In genomic region chr17:24669545-24670245, GRCm38 (mm10) we compare ENCODE assay signal across 8 mouse cellular contexts. TPM values are rescaled to one million over a fixed set of nuclear protein-coding genes. Genes with fewer than 3 reads are reported as not detected.
A peak's percentile ranks its signal among the peaks of the same experiment; 100 is the strongest.
DNase-seq lines count a peak whose midpoint lies in the region; ATAC-seq and TF ChIP-seq lines count a peak whose summit lies in the region.

Gene Zfp598, plus strand, starts transcription at chr17:24669687.

- under 1% methylated on average over 80 of the region's 80 CpGs for WGBS in cerebellum, adult 2 months
- WGBS in lung, embryonic 16.5 days: under 1% methylated on average over 29 of the region's 80 CpGs

- no peak; a peak in 1 of 4 replicates for TF ChIP-seq EP300 in MEL (IDR thresholded peaks at IDR 0.05; ENCODE audit: low read depth in 1 of 2, low read length in 2 of 2)

- peak within 1 kb of the TSS; percentile 84 for H3K27ac ChIP-seq in MEL (ENCODE audit: control insufficient read depth, low read depth, low read length)
- H3K27ac ChIP-seq in cerebellum, adult 2 months (ENCODE audit: insufficient read depth, low read length): peak within 1 kb of the TSS; percentile 64
- H3K27ac ChIP-seq in lung, embryonic 16.5 days (ENCODE audit: low read length): peak within 1 kb of the TSS; percentile 79

- TF ChIP-seq RAD21 in MEL (IDR thresholded peaks at IDR 0.05; ENCODE audit: low read depth, low read length): no peak

- TF ChIP-seq POLR2A in MEL (IDR thresholded peaks at IDR 0.05; ENCODE audit: control insufficient read depth in 1 of 2, insufficient read depth in 1 of 2, low read depth in 1 of 2, low read length in 2 of 2, poor library complexity in 1 of 2): peak; percentile 93 to 96; a peak in 3 of 4 replicates
- TF ChIP-seq POLR2A in cerebellum, adult 2 months (IDR thresholded peaks at IDR 0.05; ENCODE audit: borderline replicate concordance, insufficient read depth, low read length): peak; percentile 92

- H3K4me1 ChIP-seq in MEL (ENCODE audit: control insufficient read depth in 1 of 2, insufficient read depth in 2 of 2, low read length in 2 of 2): peaks cover 0 to 26% of the 10 kb centered on the region in 2 experiments; a peak in 3 of 4 replicates
- peaks cover 24% of the 10 kb centered on the region for H3K4me1 ChIP-seq in cerebellum, adult 2 months (ENCODE audit: control insufficient read depth, insufficient read depth, low read length)
- peaks cover 26% of the 10 kb centered on the region for H3K4me1 ChIP-seq in lung, embryonic 16.5 days (replicated peaks; ENCODE audit: control insufficient read depth, insufficient read depth, low read length)

- H3K9me3 ChIP-seq in MEL (replicated peaks; ENCODE audit: insufficient read depth, low read length): no peaks in the 10 kb centered on the region
- H3K9me3 ChIP-seq in lung, embryonic 16.5 days (ENCODE audit: control insufficient read depth, low read length): no peaks in the 10 kb centered on the region

- peak; percentile 94 for DNase-seq in MEL (ENCODE audit: low read depth, low spot score)
- peak; percentile 95 to 96 for DNase-seq in cerebellum, adult 2 months
- DNase-seq in forelimb bud, embryonic 11.5 days (ENCODE audit: low read depth, low spot score): peak; percentile 94
- peak; percentile 78 for DNase-seq in layer of hippocampus, adult 9-10 months (ENCODE audit: low spot score)
- peak; percentile 83 for DNase-seq in ovary, postnatal 10 days (ENCODE audit: low spot score)
- DNase-seq in thymus, postnatal 10 days (ENCODE audit: low spot score in 2 of 2): peak; percentile 90 to 97

- 0 out of 6 replicates have a peak, but pooled peaks of 1 of the 3 experiments have one; percentile 5 for TF ChIP-seq CTCF in MEL (IDR thresholded peaks at IDR 0.05 in 2 of 3, conservative IDR thresholded peaks at IDR 0.05 in 1 of 3; ENCODE audit: control insufficient read depth in 1 of 3, insufficient read depth in 1 of 3, low read depth in 2 of 3, low read length in 3 of 3, poor library complexity in 1 of 3, severe bottlenecking in 1 of 3)
- TF ChIP-seq CTCF in cerebellum, adult 2 months (IDR thresholded peaks at IDR 0.05; ENCODE audit: borderline replicate concordance, insufficient read depth, low read depth, low read length): no peak

- H3K4me3 ChIP-seq in MEL (ENCODE audit: control insufficient read depth in 1 of 2, insufficient read depth in 1 of 2, low read depth in 2 of 2, low read length in 2 of 2): peak within 1 kb of the TSS; percentile 90 to 99
- peak within 1 kb of the TSS; percentile 69 for H3K4me3 ChIP-seq in cerebellum, adult 2 months (replicated peaks; ENCODE audit: insufficient read depth, low read depth, low read length)
- peak within 1 kb of the TSS; percentile 97 for H3K4me3 ChIP-seq in lung, embryonic 16.5 days (ENCODE audit: low read length)

- ATAC-seq in hematopoietic stem cell, adult 5-6 weeks (replicated peaks in 1 of 2; ENCODE audit: insufficient read depth in 1 of 2, low FRiP score in 2 of 2, low TSS enrichment in 1 of 2, low read depth in 1 of 2, poor library complexity in 2 of 2, severe bottlenecking in 2 of 2): peak; percentile 94 to 96
- peak; percentile 99 for ATAC-seq in lung, embryonic 16.5 days (ENCODE audit: low read depth)

- H3K4me2 ChIP-seq in lung, embryonic 16.5 days (ENCODE audit: low read depth, low read length): peak within 1 kb of the TSS; percentile 90

- peaks cover 0 to 2% of the 10 kb centered on the region in 2 experiments; a peak in 1 of 4 replicates for H3K27me3 ChIP-seq in MEL (ENCODE audit: control insufficient read depth in 1 of 2, insufficient read depth in 2 of 2, low read length in 2 of 2)
- no peaks in the 10 kb centered on the region for H3K27me3 ChIP-seq in cerebellum, adult 2 months (ENCODE audit: control insufficient read depth, insufficient read depth, low read length)
- H3K27me3 ChIP-seq in lung, embryonic 16.5 days (ENCODE audit: control insufficient read depth, insufficient read depth, low read depth, low read length): no peaks in the 10 kb centered on the region

- peaks cover 0 to 14% of the 10 kb centered on the region in 2 experiments; a peak in 2 of 4 replicates for H3K36me3 ChIP-seq in MEL (ENCODE audit: control insufficient read depth in 1 of 2, insufficient read depth in 2 of 2, low read length in 2 of 2)
- no peaks in the 10 kb centered on the region for H3K36me3 ChIP-seq in lung, embryonic 16.5 days (ENCODE audit: control insufficient read depth, insufficient read depth, low read length)

- H3K9ac ChIP-seq in MEL (ENCODE audit: control insufficient read depth, low read depth, low read length, poor library complexity, severe bottlenecking): peak within 1 kb of the TSS; percentile 86
- H3K9ac ChIP-seq in lung, embryonic 16.5 days (ENCODE audit: low read length): peak within 1 kb of the TSS; percentile 94

- H3K79me2 ChIP-seq in MEL (ENCODE audit: control insufficient read depth, insufficient read depth, low read length, poor library complexity): peaks cover 46% of the 10 kb centered on the region

TF ChIP-seq in MEL, 35 proteins besides CTCF, POLR2A, EP300 and RAD21:
- TF ChIP-seq BHLHE40 (IDR thresholded peaks at IDR 0.05; ENCODE audit: borderline replicate concordance, low read depth, low read length) (no peak), SMC3 (IDR thresholded peaks at IDR 0.05; ENCODE audit: low read depth, low read length) (no peak), ZNF384 (IDR thresholded peaks at IDR 0.05; ENCODE audit: low read depth, low read length) (no peak), MEF2A (IDR thresholded peaks at IDR 0.05; ENCODE audit: extremely low read depth, insufficient replicate concordance, low read depth, low read length, poor library complexity, severe bottlenecking) (no peak), ELF1 (IDR thresholded peaks at IDR 0.05; ENCODE audit: low read depth, low read length) (peak; percentile 98), MXI1 (IDR thresholded peaks at IDR 0.05; ENCODE audit: low read depth, low read length) (peak; percentile 80), POLR2AphosphoS5 (IDR thresholded peaks at IDR 0.05; ENCODE audit: borderline replicate concordance, low read depth, low read length) (0 out of 2 replicates have a peak, but pooled peaks have one; percentile 27), RCOR1 (IDR thresholded peaks at IDR 0.05; ENCODE audit: low read depth, low read length) (no peak; the same call in 1 of the 2 replicates), TBP (IDR thresholded peaks at IDR 0.05; ENCODE audit: low read depth, low read length) (peak; percentile 92), MAX (IDR thresholded peaks at IDR 0.05; ENCODE audit: low read length) (peak; percentile 30; the same call in 1 of the 2 replicates), KAT2A (conservative IDR thresholded peaks at IDR 0.05; ENCODE audit: low read depth, low read length) (no peak; the same call in 1 of the 2 replicates), GATA1 (IDR thresholded peaks at IDR 0.05; ENCODE audit: low read depth, low read length) (no peak), JUND (IDR thresholded peaks at IDR 0.05; ENCODE audit: low read depth, low read length) (no peak), TCF12 (IDR thresholded peaks at IDR 0.05; ENCODE audit: low read depth, low read length) (peak; percentile 68), NRF1 (IDR thresholded peaks at IDR 0.05; ENCODE audit: insufficient read depth, low read depth, low read length, poor library complexity, severe bottlenecking) (peak; percentile 47; the same call in 1 of the 2 replicates), NELFE (IDR thresholded peaks at IDR 0.05; ENCODE audit: low read depth, low read length) (peak; percentile 93), ZC3H11A (IDR thresholded peaks at IDR 0.05; ENCODE audit: low read depth, low read length) (no peak), MAZ (IDR thresholded peaks at IDR 0.05; ENCODE audit: low read depth, low read length) (no peak; the same call in 1 of the 2 replicates), POLR2AphosphoS2 (IDR thresholded peaks at IDR 0.05; ENCODE audit: low read length) (peak; percentile 87; the same call in 1 of the 2 replicates), MAFK (IDR thresholded peaks at IDR 0.05; ENCODE audit: borderline replicate concordance, low read depth, low read length) (no peak), ZMIZ1 (IDR thresholded peaks at IDR 0.05; ENCODE audit: low read depth, low read length) (no peak; the same call in 1 of the 2 replicates), UBTF (IDR thresholded peaks at IDR 0.05; ENCODE audit: borderline replicate concordance, insufficient read depth, low read depth, low read length) (no peak), CHD2 (IDR thresholded peaks at IDR 0.05; ENCODE audit: low read length) (no peak), E2F4 (IDR thresholded peaks at IDR 0.05; ENCODE audit: borderline replicate concordance, low read depth, low read length) (no peak), GABPA (IDR thresholded peaks at IDR 0.05; ENCODE audit: low read depth, low read length) (no peak), USF1 (IDR thresholded peaks at IDR 0.05; ENCODE audit: low read depth, low read length) (no peak), MYC (IDR thresholded peaks at IDR 0.05; ENCODE audit: low read depth, low read length) (no peak), TAL1 (IDR thresholded peaks at IDR 0.05; ENCODE audit: low read length) (no peak), ZKSCAN1 (IDR thresholded peaks at IDR 0.05; ENCODE audit: low read depth, low read length) (no peak), CHD1 (IDR thresholded peaks at IDR 0.05; ENCODE audit: low read depth, low read length) (no peak), MYB (IDR thresholded peaks at IDR 0.05; ENCODE audit: low read depth, low read length) (peak; percentile 62), SIN3A (IDR thresholded peaks at IDR 0.05; ENCODE audit: low read length) (peak; percentile 90), HCFC1 (IDR thresholded peaks at IDR 0.05; ENCODE audit: low read depth, low read length) (peak; percentile 92), ETS1 (IDR thresholded peaks at IDR 0.05; ENCODE audit: low read depth, low read length) (no peak), USF2 (IDR thresholded peaks at IDR 0.05; ENCODE audit: borderline replicate concordance in 1 of 2, insufficient read depth in 1 of 2, low read depth in 1 of 2, low read length in 2 of 2) (no peak)

RNA-seq across cellular contexts. Expression of gene Zfp598, which starts in this region (rescaled TPM):
- 21.9 and 22.2 TPM in 2 replicates for total RNA-seq in MEL (2012; rRNA removed)
- polyA plus RNA-seq in MEL (2012; ENCODE audit: insufficient read depth in 1 of 2, insufficient read length in 2 of 2, low read depth in 1 of 2, low replicate concordance in 2 of 2, missing spikeins in 1 of 2): 10 to 100 TPM; 59.0 to 80.4 TPM
- polyA plus RNA-seq in cerebellum, adult 2 months (2012; rRNA removed): 92.6 and 98.6 TPM in 2 replicates
- 19.7 and 22.8 TPM in 2 replicates for total RNA-seq in hematopoietic stem cell, adult 5-6 weeks (2017)
- 15.0 and 18.1 TPM in 2 replicates for polyA plus RNA-seq in lung, embryonic 16.5 days (2015; fragmentation: Nextera tagmentation; extraction: Ambion mirVana)

Comparison
In these comparisons a context has a peak if more than half of its experiments do, and no peak if none do; other contexts are left out.
1. Peak in every context shown above with its lines: DNase-seq, ATAC-seq, H3K4me3 ChIP-seq and H3K27ac ChIP-seq.